Mouse (Mus musculus) embryonic facial prominence, embryonic 11.5 days (tissue): ENCODE measurements at regions not wholly inside any gene's neighbourhood (a gene's known extent, or its start where the extent isn't known, plus 50 kb on each side); places are given as distances from the start of the nearest gene placed in this dataset.
A peak's percentile ranks its signal among the peaks of the same experiment; 100 is the strongest.

Experiments
- ATAC-seq: fragments of 200-750 bp; cut with Nextera tagmentation; replicated peaks from 2 replicates; pipeline ENCODE4 v1.8.0; 2017; ENCODE audit warnings: low read depth; ENCODE audit not compliant: insufficient number of reproducible peaks, low FRiP score, low TSS enrichment
- DNase-seq: peaks from one replicate; pipeline ENCODE4 v3.0.0-alpha.2; 2015; ENCODE audit warnings: low spot score
- H3K27ac ChIP-seq: fragments of 300-500 bp; sonication (generic); replicated peaks from 2 replicates; pipeline ENCODE4 v1.5.1; 2014; ENCODE audit warnings: mild to moderate bottlenecking, low read depth, low read length, control low read depth
- H3K27me3 ChIP-seq: fragments of 300-500 bp; sonication (generic); 2 replicates; pipeline ENCODE4 v1.6.1; 2014; ENCODE audit warnings: mild to moderate bottlenecking, low read length, moderate library complexity, mixed read lengths; ENCODE audit not compliant: control insufficient read depth, insufficient read depth
- H3K36me3 ChIP-seq: fragments of 300-500 bp; sonication (generic); replicated peaks from 2 replicates; pipeline ENCODE4 v1.6.1; 2014; ENCODE audit warnings: low read depth, mild to moderate bottlenecking, low read length, moderate library complexity, mixed read lengths; ENCODE audit not compliant: control insufficient read depth, insufficient read depth
- H3K4me1 ChIP-seq: fragments of 300-500 bp; sonication (generic); 2 replicates; pipeline ENCODE4 v1.6.1; 2014; ENCODE audit warnings: low read length, mixed read lengths; ENCODE audit not compliant: control insufficient read depth, insufficient read depth
- H3K4me2 ChIP-seq: fragments of 300-500 bp; sonication (generic); 2 replicates; pipeline ENCODE4 v1.6.1; 2014; ENCODE audit warnings: low read depth, mild to moderate bottlenecking, control low read depth, low read length, moderate library complexity
- H3K4me3 ChIP-seq: fragments of 300-500 bp; sonication (generic); 2 replicates; pipeline ENCODE4 v1.5.1; 2014; ENCODE audit warnings: low read depth, low read length, control low read depth
- H3K9ac ChIP-seq: fragments of 300-500 bp; sonication (generic); replicated peaks from 2 replicates; pipeline ENCODE4 v1.6.1; 2014; ENCODE audit warnings: mild to moderate bottlenecking, control low read depth, low read length
- H3K9me3 ChIP-seq: fragments of 300-500 bp; sonication (generic); replicated peaks from 2 replicates; pipeline ENCODE4 v1.6.1; 2016; ENCODE audit warnings: mild to moderate bottlenecking, low read length, inconsistent platforms, mixed read lengths; ENCODE audit not compliant: control insufficient read depth
- WGBS: fragments of 180-500 bp; shearing (Covaris S2); extraction: QIAGEN DNeasy Blood & Tissue Kit; methylation state at CpG from one replicate; pipeline ENCODE4 v1.1.7; 2014; 5-methylcytosine and 5-hydroxymethylcytosine counted together
- microRNA counts: library from miRNA; unstranded; fragments of <30 nt; microRNA quantifications from one replicate; lab custom pipeline; 2016
- microRNA-seq: library from miRNA; unstranded; fragments of <30 nt; microRNA quantifications from one replicate; pipeline ENCODE4, GENCODE M21; 2016; ENCODE audit warnings: borderline number of aligned reads

DNA sequence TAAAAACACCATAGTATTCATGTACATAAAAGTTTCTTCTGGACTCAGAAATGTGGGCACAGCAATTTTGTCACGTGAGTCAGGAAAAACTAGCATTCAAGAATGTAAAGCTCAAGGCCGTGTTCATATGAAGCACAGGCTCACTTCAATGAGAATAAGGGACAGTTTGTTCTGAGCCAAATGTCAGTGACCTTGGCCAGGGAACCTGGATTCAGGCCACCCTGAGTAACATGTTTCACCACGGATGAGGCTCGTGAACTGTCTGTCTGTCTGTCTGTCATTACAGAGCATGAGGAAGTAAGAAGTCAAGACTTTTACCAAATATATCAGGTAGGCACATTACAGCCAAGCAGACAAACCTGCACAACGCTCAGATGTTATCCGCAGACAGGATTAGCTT, 74.3 kb upstream of the Nr5a2 start:
- ATAC-seq, result no peak

GRCm38 (mm10) chr1:137033679-137034078, 73.4 kb upstream of the Nr5a2 start:
- Histone ChIP-seq H3K4me2 (no peak overlapping the region), H3K4me1 (no peaks in the 10 kb centered on the region), H3K9me3 (no peaks in the 10 kb centered on the region), H3K36me3 (no peaks in the 10 kb centered on the region), H3K4me3 (no peak overlapping the region), H3K27ac (no peak overlapping the region), H3K9ac (no peak overlapping the region), H3K27me3 (no peaks in the 10 kb centered on the region)
- 69% methylated on average over 5 of the region's 5 CpGs for whole genome bisulfite sequencing
- DNase-seq (no peak), ATAC-seq (no peak)

More for the DNA sequence above, 74.3 kb upstream of the Nr5a2 start:
- no peaks in the 10 kb centered on the region for H3K36me3 ChIP-seq
- H3K4me1 ChIP-seq, result no peaks in the 10 kb centered on the region
- no peaks in the 10 kb centered on the region for H3K9me3 ChIP-seq
- DNase-seq, result no peak
- no peak overlapping the region for H3K9ac ChIP-seq
- H3K27me3 ChIP-seq, result no peaks in the 10 kb centered on the region
- no peak overlapping the region for H3K4me3 ChIP-seq
- no peak overlapping the region for H3K4me2 ChIP-seq
- no peak overlapping the region for H3K27ac ChIP-seq
- 88% methylated on average over 6 of the region's 6 CpGs for WGBS

GRCm38 (mm10) chr1:137023706-137024105, 63.5 kb upstream of the Nr5a2 start:
- Histone ChIP-seq H3K27ac (no peak overlapping the region), H3K4me3 (no peak overlapping the region), H3K9ac (no peak overlapping the region), H3K36me3 (no peaks in the 10 kb centered on the region), H3K27me3 (no peaks in the 10 kb centered on the region), H3K9me3 (no peaks in the 10 kb centered on the region), H3K4me2 (no peak overlapping the region), H3K4me1 (no peaks in the 10 kb centered on the region)
- ATAC-seq (no peak), DNase-seq (no peak)
- 83% methylated on average over 6 of the region's 6 CpGs for WGBS

GRCm38 (mm10) chr1:137020528-137020927, 60.3 kb upstream of the Nr5a2 start:
- no peak overlapping the region for H3K4me2 ChIP-seq

DNA sequence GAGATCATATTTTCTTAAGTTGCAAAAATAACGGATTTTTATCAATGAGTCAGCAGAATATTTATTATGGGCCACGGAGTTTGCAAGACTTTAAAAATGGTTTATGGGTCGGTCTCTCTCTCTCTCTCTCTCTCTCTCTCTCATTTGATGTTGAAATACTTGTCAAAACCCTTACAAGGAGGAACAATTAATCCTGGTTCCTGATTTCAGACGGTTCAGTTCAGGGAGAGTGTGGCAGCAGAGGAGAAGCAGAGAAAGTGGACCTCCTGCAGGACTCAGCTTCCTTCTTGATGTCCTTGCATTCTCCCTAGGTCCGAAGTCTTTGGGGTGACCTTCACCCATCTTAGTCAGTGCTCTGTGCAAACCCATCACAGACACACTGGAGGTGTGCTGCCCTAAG, 57.4 kb upstream of the Nr5a2 start:
- no peaks in the 10 kb centered on the region for H3K27me3 ChIP-seq
- ATAC-seq (no peak), DNase-seq (no peak)
- H3K27ac ChIP-seq, result no peak overlapping the region
- WGBS, result 80% methylated on average over 5 of the region's 5 CpGs
- H3K4me1 ChIP-seq, result no peaks in the 10 kb centered on the region
- no peak overlapping the region for H3K9ac ChIP-seq
- H3K4me2 ChIP-seq, result no peak overlapping the region
- H3K4me3 ChIP-seq, result no peak overlapping the region
- H3K9me3 ChIP-seq, result no peaks in the 10 kb centered on the region
- no peaks in the 10 kb centered on the region for H3K36me3 ChIP-seq

More at GRCm38 (mm10) chr1:137020528-137020927, 60.3 kb upstream of the Nr5a2 start:
- 88% methylated on average over 1 of the region's 1 CpGs for whole genome bisulfite sequencing
- ATAC-seq, result no peak
- no peaks in the 10 kb centered on the region for H3K4me1 ChIP-seq
- H3K27me3 ChIP-seq, result no peaks in the 10 kb centered on the region
- H3K4me3 ChIP-seq, result no peak overlapping the region
- no peak for DNase-seq
- H3K9me3 ChIP-seq, result no peaks in the 10 kb centered on the region
- H3K27ac ChIP-seq, result no peak overlapping the region
- no peak overlapping the region for H3K9ac ChIP-seq
- H3K36me3 ChIP-seq, result no peaks in the 10 kb centered on the region

GRCm38 (mm10) chr1:137010240-137010926, 50.1 kb upstream of the Nr5a2 start:
- Histone ChIP-seq H3K9me3 (no peaks in the 10 kb centered on the region), H3K27me3 (no peaks in the 10 kb centered on the region), H3K9ac (no peak overlapping the region), H3K4me1 (no peaks in the 10 kb centered on the region), H3K4me2 (no peak overlapping the region), H3K36me3 (no peaks in the 10 kb centered on the region), H3K4me3 (no peak overlapping the region), H3K27ac (no peak overlapping the region)
- DNase-seq, result no peak
- 77% methylated on average over 9 of the region's 9 CpGs for WGBS
- ATAC-seq, result no peak

MicroRNA genes in the stretch of these regions (microRNA counts, 519-probe panel; counts per million panel counts)
- 5,208 counts per million, percentile 90 among the panel's probes with 10 or more counts for microRNA mmu-miR-181a (lab: Ali Mortazavi, UCI)
- microRNA mmu-miR-181b+mmu-miR-181d (lab: Ali Mortazavi, UCI), result 2,228 counts per million, percentile 17 among the panel's probes with 10 or more counts

Small RNAs in the stretch of these regions (microRNA-seq; reads per million reads assigned to microRNA genes)
- gene Mir181a-1, result 2,422 reads per million, percentile 80 among the genes with 10 or more reads in this experiment
- 48.0 reads per million, percentile 33 among the genes with 10 or more reads in this experiment for gene Mir181b-1
